Comparison of ENCODE assay signal across 8 mouse cellular contexts in the genomic region with DNA sequence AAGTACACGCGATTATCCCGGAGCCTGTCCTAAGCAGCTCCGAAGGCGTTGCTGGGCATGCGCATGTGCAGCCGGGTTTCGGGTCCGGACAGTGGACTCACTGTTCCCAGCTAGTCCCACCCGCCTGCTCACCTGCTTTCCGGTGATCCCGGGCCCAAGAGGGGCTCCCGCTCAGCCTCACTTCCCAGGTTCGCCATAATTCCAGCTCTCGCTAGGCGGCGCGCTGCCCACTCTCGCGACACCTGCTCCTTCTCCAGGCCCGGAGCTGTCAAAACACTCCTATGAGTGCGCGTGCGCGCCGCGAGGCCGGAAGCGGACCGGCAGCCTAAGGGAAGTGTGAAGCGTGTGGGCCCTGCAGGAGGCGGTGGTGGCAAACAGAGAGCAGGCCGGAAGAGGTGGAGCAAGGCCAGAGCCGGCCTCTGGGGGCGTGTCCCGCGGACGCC. TPM values are rescaled to one million over a fixed set of nuclear protein-coding genes. Genes with fewer than 3 reads are reported as not detected.
DNase-seq lines count a peak whose midpoint lies in the region; ATAC-seq and TF ChIP-seq lines count a peak whose summit lies in the region.
"Not testable (repeated sequence)": the region's sequence is repeated elsewhere in the genome, so short reads cannot be mapped to it uniquely, and the experiment has no call there.

No protein-coding gene starts in this region.

- H3K36me3 ChIP-seq in hindbrain, postnatal 0 days (ENCODE audit: insufficient read depth, low read length) = not testable (repeated sequence)

- H3K27ac ChIP-seq in gastrocnemius, adult 2 months = peak overlapping the region; percentile 86
- H3K27ac ChIP-seq in hindbrain, postnatal 0 days = peak overlapping the region; percentile 63; the same call in 1 of the 2 replicates
- H3K27ac ChIP-seq in left cerebral cortex, adult 2 months = peak overlapping the region; percentile 76

- peak; percentile 95 for DNase-seq in WW6 (ENCODE audit: low read depth, low spot score)
- peak; percentile 92 to 98 for DNase-seq in cerebellum, postnatal 4 days (ENCODE audit: low spot score in 2 of 2)
- DNase-seq in gastrocnemius, adult 2 months = peak; percentile 99
- DNase-seq in hindbrain, postnatal 0 days (ENCODE audit: low spot score) = peak; percentile 98
- peak; percentile 96 to 98 for DNase-seq in left cerebral cortex, adult 2 months (ENCODE audit: extremely low spot score in 1 of 2, low spot score in 2 of 2)
- DNase-seq in right cerebral cortex, adult 2 months (ENCODE audit: low spot score in 2 of 2) = peak; percentile 97 to 98
- peak; percentile 98 for DNase-seq in urinary bladder, postnatal 14 days (ENCODE audit: low spot score)

- peak overlapping the region; percentile 58 for H3K4me2 ChIP-seq in hindbrain, postnatal 0 days (ENCODE audit: low read depth, low read length)

- peak overlapping the region; percentile 82 for H3K4me3 ChIP-seq in gastrocnemius, adult 2 months
- H3K4me3 ChIP-seq in hindbrain, postnatal 0 days (ENCODE audit: low read length) = peak overlapping the region; percentile 50
- peak overlapping the region; percentile 64 for H3K4me3 ChIP-seq in left cerebral cortex, adult 2 months

- ATAC-seq in hindbrain, postnatal 0 days = peak; percentile 100
- peak; percentile 95 for ATAC-seq in megakaryocyte, adult 5-6 weeks (ENCODE audit: poor library complexity, severe bottlenecking)

- TF ChIP-seq CTCF in gastrocnemius, adult 2 months (IDR thresholded peaks at IDR 0.05) = peak; percentile 60
- peak; percentile 77 for TF ChIP-seq CTCF in hindbrain, postnatal 0 days (IDR thresholded peaks at IDR 0.05; ENCODE audit: low read depth)
- peak; percentile 48 for TF ChIP-seq CTCF in left cerebral cortex, adult 2 months (IDR thresholded peaks at IDR 0.05)

- H3K9me3 ChIP-seq in hindbrain, postnatal 0 days (ENCODE audit: low read length) = not testable (repeated sequence)

- H3K9ac ChIP-seq in hindbrain, postnatal 0 days (replicated peaks; ENCODE audit: low read length) = peak overlapping the region; percentile 45

- not testable (repeated sequence) for H3K27me3 ChIP-seq in hindbrain, postnatal 0 days (ENCODE audit: insufficient read depth, low read length)

- WGBS in hindbrain, postnatal 0 days = 0% methylated on average over 35 of the region's 38 CpGs

- not testable (repeated sequence) for H3K4me1 ChIP-seq in hindbrain, postnatal 0 days (ENCODE audit: insufficient read depth, low read length)

- intact Hi-C loops in gastrocnemius, adult 2 months (cut with DNase I) = loop anchor here (2.0 kb wide), 1 partner anchor 55 kb away; a partner anchor contains a TSS
- intact Hi-C loops in left cerebral cortex, adult 2 months (cut with DNase I) = not testable (repeated sequence)

RNA-seq across cellular contexts. Expression of a gene that starts 8.5 kb away (rescaled TPM):
- under 1 TPM in 1 of 2 experiments, not detected in 1; 0.11 TPM for total RNA-seq in gastrocnemius, adult 2 months (2021)
- total RNA-seq in hindbrain, postnatal 0 days (2014; rRNA removed) = 0.42 TPM in 1 of 2 replicates, not detected in the other
- 0.14 and 0.19 TPM in 2 replicates for polyA plus RNA-seq in hindbrain, postnatal 0 days (2015; fragmentation: Nextera tagmentation; extraction: Ambion mirVana)
- total RNA-seq in left cerebral cortex, adult 2 months (2021) = not detected
- not detected in 2 replicates for total RNA-seq in megakaryocyte, adult 5-6 weeks (2015)
- total RNA-seq in megakaryocyte, adult 5-6 weeks (2017) = 0.26 TPM in 1 of 2 replicates, not detected in the other

RNA-seq across cellular contexts. Expression of a gene that starts 47.1 kb away (rescaled TPM):
- 10 to 100 TPM; 12.3 to 44.5 TPM for total RNA-seq in gastrocnemius, adult 2 months (2021)
- 5.0 and 7.2 TPM in 2 replicates for total RNA-seq in hindbrain, postnatal 0 days (2014; rRNA removed)
- polyA plus RNA-seq in hindbrain, postnatal 0 days (2015; fragmentation: Nextera tagmentation; extraction: Ambion mirVana) = 8.6 and 13.1 TPM in 2 replicates
- total RNA-seq in left cerebral cortex, adult 2 months (2021) = 10 to 100 TPM; 12.9 to 14.0 TPM
- 6.2 and 8.1 TPM in 2 replicates for total RNA-seq in megakaryocyte, adult 5-6 weeks (2015)
- total RNA-seq in megakaryocyte, adult 5-6 weeks (2017) = 5.3 and 5.7 TPM in 2 replicates

RNA-seq across cellular contexts. Expression of a gene that starts 47.2 kb away (rescaled TPM):
- 10 to 100 TPM; 15.6 to 21.0 TPM for total RNA-seq in gastrocnemius, adult 2 months (2021)
- 6.6 and 11.3 TPM in 2 replicates for total RNA-seq in hindbrain, postnatal 0 days (2014; rRNA removed)
- polyA plus RNA-seq in hindbrain, postnatal 0 days (2015; fragmentation: Nextera tagmentation; extraction: Ambion mirVana) = 7.3 and 7.8 TPM in 2 replicates
- total RNA-seq in left cerebral cortex, adult 2 months (2021) = 10 to 100 TPM; 16.7 to 18.1 TPM
- total RNA-seq in megakaryocyte, adult 5-6 weeks (2015) = 16.3 and 17.0 TPM in 2 replicates
- 5.7 and 7.1 TPM in 2 replicates for total RNA-seq in megakaryocyte, adult 5-6 weeks (2017)

RNA-seq across cellular contexts. Expression of a gene that starts 55.8 kb away (rescaled TPM):
- total RNA-seq in gastrocnemius, adult 2 months (2021) = 10 to 100 TPM; 69.4 to 78.9 TPM
- 9.1 and 13.4 TPM in 2 replicates for total RNA-seq in hindbrain, postnatal 0 days (2014; rRNA removed)
- 4.3 and 5.5 TPM in 2 replicates for polyA plus RNA-seq in hindbrain, postnatal 0 days (2015; fragmentation: Nextera tagmentation; extraction: Ambion mirVana)
- 10 to 100 TPM; 20.4 to 22.4 TPM for total RNA-seq in left cerebral cortex, adult 2 months (2021)
- total RNA-seq in megakaryocyte, adult 5-6 weeks (2015) = 24.3 and 28.5 TPM in 2 replicates
- 33.7 and 93.0 TPM in 2 replicates for total RNA-seq in megakaryocyte, adult 5-6 weeks (2017)

Comparison
In these comparisons a context has a peak if more than half of its experiments do, and no peak if none do; other contexts are left out.
1. Peak in every context shown above with its lines: DNase-seq, ATAC-seq, H3K4me3 ChIP-seq and H3K27ac ChIP-seq.